Mouse (Mus musculus): ENCODE measurements around the gene Dip2b. TPM values are rescaled to one million over a fixed set of nuclear protein-coding genes. Genes with fewer than 3 reads are reported as not detected.

The Dip2b gene
- polyA plus RNA-seq, 1 experiment: 5.4 TPM

DNA sequence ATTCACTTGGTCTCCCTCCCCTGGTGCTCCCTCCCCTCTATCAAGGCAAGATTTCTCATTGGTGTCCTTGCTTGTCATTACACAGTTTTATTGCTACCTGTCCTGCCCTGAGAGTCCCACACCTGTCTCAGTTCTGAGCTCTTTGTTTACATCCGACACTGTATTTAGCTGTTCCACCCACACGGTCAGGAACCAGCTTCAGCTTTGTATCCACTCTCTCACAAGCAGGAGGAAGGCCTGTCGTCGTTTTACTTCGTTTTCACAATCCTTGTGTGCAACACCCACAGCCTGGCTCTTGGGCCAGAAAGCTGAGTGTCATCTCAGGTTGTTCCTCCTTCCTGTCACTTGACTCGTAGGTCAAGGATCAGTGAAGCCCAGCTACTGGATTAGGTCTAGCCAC, 45.4 kb downstream of the Dip2b start:
- TF ChIP-seq CTCF (conservative IDR thresholded peaks at IDR 0.05; ENCODE audit: insufficient read depth, insufficient read length, low read depth, low read length) (no peak), POLR2A (IDR thresholded peaks at IDR 0.05; ENCODE audit: low read depth, low read length) (no peak)
- Histone ChIP-seq H3K4me3 (ENCODE audit: insufficient read depth, low read depth, low read length) (no peak overlapping the region), H3K27ac (ENCODE audit: insufficient read depth, low read depth, low read length) (no peak overlapping the region), H3K4me1 (ENCODE audit: control insufficient read depth, insufficient read depth, low read length) (peaks cover 15% of the 10 kb centered on the region), H3K36me3 (ENCODE audit: control insufficient read depth, insufficient read depth, low read length) (no peaks in the 10 kb centered on the region), H3K27me3 (replicated peaks; ENCODE audit: control insufficient read depth, insufficient read depth, low read length) (no peaks in the 10 kb centered on the region)
- 50% methylated on average over 6 of the region's 6 CpGs for WGBS
- DNase-seq: no peak

- 65% methylated on average over 4 of the region's 4 CpGs for WGBS
- Histone ChIP-seq H3K36me3 (ENCODE audit: control insufficient read depth, insufficient read depth, low read length) (no peaks in the 10 kb centered on the region), H3K4me3 (ENCODE audit: insufficient read depth, low read depth, low read length) (no peak overlapping the region), H3K4me1 (ENCODE audit: control insufficient read depth, insufficient read depth, low read length) (peaks cover 15% of the 10 kb centered on the region), H3K27me3 (replicated peaks; ENCODE audit: control insufficient read depth, insufficient read depth, low read length) (no peaks in the 10 kb centered on the region), H3K27ac (ENCODE audit: insufficient read depth, low read depth, low read length) (no peak overlapping the region)
- DNase-seq: no peak
- TF ChIP-seq POLR2A (IDR thresholded peaks at IDR 0.05; ENCODE audit: low read depth, low read length): no peak
- TF ChIP-seq CTCF (conservative IDR thresholded peaks at IDR 0.05; ENCODE audit: insufficient read depth, insufficient read length, low read depth, low read length): no peak
These were observed 46.4 kb downstream of the Dip2b start for GRCm38 (mm10) chr15:100084882-100085281.

DNA sequence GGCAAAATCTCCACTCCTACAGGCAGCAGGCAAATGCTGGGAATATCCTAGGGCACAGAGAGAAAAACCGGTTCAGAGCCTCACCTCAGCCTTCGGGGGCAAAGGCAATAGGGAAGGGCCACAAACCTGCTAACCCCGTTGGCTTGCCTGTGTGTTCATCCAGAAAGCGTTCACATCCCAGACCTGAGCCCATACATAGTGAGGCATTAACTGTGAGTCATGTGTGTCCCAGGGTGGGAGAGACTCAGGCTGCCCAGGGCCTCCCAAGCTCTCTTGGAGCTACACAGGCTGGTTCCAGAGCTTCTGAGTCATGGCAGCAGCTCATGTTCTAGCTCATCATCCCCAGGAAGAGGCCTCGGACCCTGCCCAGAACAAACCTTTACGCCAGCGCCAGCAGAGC, 49.6 kb downstream of the Dip2b start:
- Histone ChIP-seq H3K27me3 (replicated peaks; ENCODE audit: control insufficient read depth, insufficient read depth, low read length) (no peaks in the 10 kb centered on the region), H3K4me1 (ENCODE audit: control insufficient read depth, insufficient read depth, low read length) (peaks cover 9% of the 10 kb centered on the region), H3K4me3 (ENCODE audit: insufficient read depth, low read depth, low read length) (no peak overlapping the region), H3K36me3 (ENCODE audit: control insufficient read depth, insufficient read depth, low read length) (no peaks in the 10 kb centered on the region), H3K27ac (ENCODE audit: insufficient read depth, low read depth, low read length) (no peak overlapping the region)
- TF ChIP-seq POLR2A (IDR thresholded peaks at IDR 0.05; ENCODE audit: low read depth, low read length): no peak
- TF ChIP-seq CTCF (conservative IDR thresholded peaks at IDR 0.05; ENCODE audit: insufficient read depth, insufficient read length, low read depth, low read length): no peak
- no peak for DNase-seq
- 53% methylated on average over 7 of the region's 7 CpGs for WGBS

- Histone ChIP-seq H3K4me3 (ENCODE audit: insufficient read depth, low read depth, low read length) (no peak overlapping the region), H3K27me3 (replicated peaks; ENCODE audit: control insufficient read depth, insufficient read depth, low read length) (no peaks in the 10 kb centered on the region), H3K27ac (ENCODE audit: insufficient read depth, low read depth, low read length) (no peak overlapping the region), H3K4me1 (ENCODE audit: control insufficient read depth, insufficient read depth, low read length) (peaks cover 2% of the 10 kb centered on the region; the same call in 1 of the 2 replicates), H3K36me3 (ENCODE audit: control insufficient read depth, insufficient read depth, low read length) (no peaks in the 10 kb centered on the region)
- WGBS: 45% methylated on average over 8 of the region's 8 CpGs
- TF ChIP-seq CTCF (conservative IDR thresholded peaks at IDR 0.05; ENCODE audit: insufficient read depth, insufficient read length, low read depth, low read length): no peak; the same call in 1 of the 2 replicates
- no peak for TF ChIP-seq POLR2A (IDR thresholded peaks at IDR 0.05; ENCODE audit: low read depth, low read length)
- peak; percentile 39 for DNase-seq
These were observed 51.2 kb downstream of the Dip2b start for GRCm38 (mm10) chr15:100089645-100090053.

GRCm38 (mm10) chr15:100091818-100092217, 53.4 kb downstream of the Dip2b start:
- Histone ChIP-seq H3K27ac (ENCODE audit: insufficient read depth, low read depth, low read length) (no peak overlapping the region), H3K27me3 (replicated peaks; ENCODE audit: control insufficient read depth, insufficient read depth, low read length) (no peaks in the 10 kb centered on the region), H3K36me3 (ENCODE audit: control insufficient read depth, insufficient read depth, low read length) (no peaks in the 10 kb centered on the region), H3K4me3 (ENCODE audit: insufficient read depth, low read depth, low read length) (no peak overlapping the region), H3K4me1 (ENCODE audit: control insufficient read depth, insufficient read depth, low read length) (0 out of 2 replicates have a peak, but pooled peaks cover 2% of the 10 kb centered on the region)
- TF ChIP-seq CTCF (conservative IDR thresholded peaks at IDR 0.05; ENCODE audit: insufficient read depth, insufficient read length, low read depth, low read length): no peak
- DNase-seq: no peak
- 75% methylated on average over 8 of the region's 8 CpGs for WGBS

DNA sequence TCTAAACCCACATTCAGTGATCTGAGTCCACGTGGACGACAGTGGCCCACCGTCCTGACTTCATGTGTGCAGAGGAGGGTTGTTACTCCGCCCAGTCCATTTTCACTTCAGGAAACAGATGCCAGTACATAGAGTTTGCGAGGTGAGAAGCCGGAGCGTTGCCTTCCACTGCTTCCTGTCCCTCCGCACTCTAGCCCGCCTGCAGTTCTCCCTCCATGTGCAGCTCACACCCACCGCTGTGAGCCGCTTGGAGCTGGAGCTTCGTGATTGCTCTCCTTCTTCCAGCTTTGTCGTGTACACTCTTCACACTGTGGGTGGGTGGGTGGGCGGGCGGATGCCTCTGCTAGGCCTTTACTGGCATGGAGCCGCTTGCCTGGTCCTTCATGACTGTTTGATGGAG, 53.8 kb downstream of the Dip2b start:
- Histone ChIP-seq H3K4me3 (ENCODE audit: insufficient read depth, low read depth, low read length) (no peak overlapping the region), H3K27me3 (replicated peaks; ENCODE audit: control insufficient read depth, insufficient read depth, low read length) (no peaks in the 10 kb centered on the region), H3K4me1 (ENCODE audit: control insufficient read depth, insufficient read depth, low read length) (0 out of 2 replicates have a peak, but pooled peaks cover 2% of the 10 kb centered on the region), H3K36me3 (ENCODE audit: control insufficient read depth, insufficient read depth, low read length) (no peaks in the 10 kb centered on the region), H3K27ac (ENCODE audit: insufficient read depth, low read depth, low read length) (no peak overlapping the region)
- no peak for DNase-seq
- 51% methylated on average over 16 of the region's 16 CpGs for WGBS
- TF ChIP-seq POLR2A (IDR thresholded peaks at IDR 0.05; ENCODE audit: low read depth, low read length) (no peak), CTCF (conservative IDR thresholded peaks at IDR 0.05; ENCODE audit: insufficient read depth, insufficient read length, low read depth, low read length) (no peak)

DNA sequence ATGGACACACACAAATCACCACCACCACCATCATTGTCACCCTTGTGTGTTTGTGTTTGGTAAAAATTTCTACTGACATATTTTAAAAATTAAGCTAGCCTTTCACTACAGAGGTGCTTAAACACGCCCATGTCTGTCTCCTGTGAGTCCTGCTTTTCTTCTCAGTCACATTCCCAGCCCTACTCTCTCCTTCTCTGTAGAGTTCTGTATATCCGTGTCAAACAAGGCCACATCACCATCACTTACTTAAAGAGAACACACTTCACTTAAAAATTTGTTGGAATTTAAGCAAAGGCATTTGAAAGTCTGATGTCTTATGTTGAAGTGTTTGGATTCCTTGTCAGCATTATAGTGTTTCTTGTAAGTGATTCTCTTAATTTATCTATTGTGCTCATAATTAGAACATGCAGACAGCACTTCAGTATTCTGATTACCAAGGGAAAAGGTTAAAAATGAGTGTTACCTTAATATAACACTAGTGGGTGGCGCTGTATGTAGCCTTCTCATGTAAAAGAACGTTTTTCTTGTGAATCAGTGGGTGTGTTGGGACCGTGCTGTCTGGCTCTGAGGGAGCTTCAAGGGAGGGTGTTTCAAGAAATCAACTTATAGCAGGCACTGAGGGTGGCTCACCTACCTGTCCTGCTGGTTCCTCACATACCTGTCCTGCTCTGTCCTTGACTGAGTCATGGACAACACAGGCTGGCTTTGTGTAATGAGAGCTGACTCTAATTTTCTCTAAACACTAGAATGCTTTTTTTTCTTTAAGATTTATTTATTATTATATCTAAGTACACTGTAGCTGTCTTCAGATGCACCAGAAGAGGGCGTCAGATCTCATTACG, 58.3 kb downstream of the Dip2b start:
- DNase-seq: no peak
- Histone ChIP-seq H3K27me3 (replicated peaks; ENCODE audit: control insufficient read depth, insufficient read depth, low read length) (no peaks in the 10 kb centered on the region), H3K36me3 (ENCODE audit: control insufficient read depth, insufficient read depth, low read length) (no peaks in the 10 kb centered on the region), H3K4me1 (ENCODE audit: control insufficient read depth, insufficient read depth, low read length) (peaks cover 4% of the 10 kb centered on the region), H3K4me3 (ENCODE audit: insufficient read depth, low read depth, low read length) (no peak overlapping the region), H3K27ac (ENCODE audit: insufficient read depth, low read depth, low read length) (no peak overlapping the region)
- TF ChIP-seq CTCF (conservative IDR thresholded peaks at IDR 0.05; ENCODE audit: insufficient read depth, insufficient read length, low read depth, low read length) (no peak), POLR2A (IDR thresholded peaks at IDR 0.05; ENCODE audit: low read depth, low read length) (no peak)
- WGBS: 86% methylated on average over 7 of the region's 7 CpGs
